Mouse (Mus musculus): ENCODE data around the gene Myo16.

DNA sequence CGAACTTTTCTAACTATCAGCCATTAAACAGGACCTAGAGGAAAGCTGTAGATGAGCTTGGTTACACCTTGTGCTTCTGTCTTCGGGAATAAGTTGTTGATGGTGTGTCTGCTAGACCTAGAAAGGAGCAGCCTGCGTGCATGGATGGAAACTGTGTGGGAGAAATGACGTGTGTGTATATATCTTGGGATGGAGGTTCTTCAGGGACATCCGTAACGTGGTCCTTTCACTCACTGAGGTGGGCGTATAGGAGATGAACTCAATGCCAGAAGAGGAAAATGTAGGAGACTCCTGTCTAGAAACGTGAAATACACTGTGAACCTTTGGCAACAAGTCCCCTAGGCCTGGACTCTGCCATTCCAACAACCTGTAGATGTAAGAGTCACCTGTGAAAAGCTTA is 392.8 kb downstream of the Myo16 start:
- TF ChIP-seq CEBPB (IDR thresholded peaks at IDR 0.05; ENCODE audit: low read depth) (no peak), CTCF (IDR thresholded peaks at IDR 0.05; ENCODE audit: control insufficient read depth, insufficient read depth, insufficient read length) (no peak), MYOG (IDR thresholded peaks at IDR 0.05; ENCODE audit: control insufficient read depth, extremely low read depth, insufficient read length) (no peak)

Measured in C2C12 (cell line).